Mouse (Mus musculus): ENCODE data around the gene Sema5b. TPM values are rescaled to one million over a fixed set of nuclear protein-coding genes. Genes with fewer than 3 reads are reported as not detected.
A peak's percentile ranks its signal among the peaks of the same experiment; 100 is the strongest.

Sema5b gene
- polyA plus RNA-seq, 1 experiment from 2014 or later, result 5.0 TPM

- peaks cover 18% of the 10 kb centered on the region for H3K4me1 ChIP-seq
- no peak overlapping the region for H3K4me2 ChIP-seq
- H3K4me3 ChIP-seq, result no peak overlapping the region
- no peak for ATAC-seq (ENCODE audit: insufficient number of reproducible peaks, insufficient read depth, low FRiP score, low TSS enrichment, low read depth)
- H3K9ac ChIP-seq, result no peak overlapping the region
- H3K36me3 ChIP-seq, result no peaks in the 10 kb centered on the region
- H3K27ac ChIP-seq, result no peak overlapping the region
- WGBS, result 88% methylated on average over 4 of the region's 4 CpGs
- H3K9me3 ChIP-seq, result no peaks in the 10 kb centered on the region
- no peaks in the 10 kb centered on the region for H3K27me3 ChIP-seq
These were observed 76.8 kb downstream of the Sema5b start for GRCm38 (mm10) chr16:35617732-35618131.

- peaks cover 8% of the 10 kb centered on the region; the same call in 1 of the 2 replicates for H3K27me3 ChIP-seq
- no peak for ATAC-seq (ENCODE audit: insufficient number of reproducible peaks, insufficient read depth, low FRiP score, low TSS enrichment, low read depth)
- no peaks in the 10 kb centered on the region for H3K36me3 ChIP-seq
- H3K9me3 ChIP-seq, result no peaks in the 10 kb centered on the region
- no peak overlapping the region for H3K4me3 ChIP-seq
- H3K27ac ChIP-seq, result no peak overlapping the region
- 76% methylated on average over 2 of the region's 2 CpGs for WGBS
- H3K9ac ChIP-seq, result no peak overlapping the region
- H3K4me2 ChIP-seq, result no peak overlapping the region
- H3K4me1 ChIP-seq, result peaks cover 23% of the 10 kb centered on the region
These were observed 82.1 kb downstream of the Sema5b start for GRCm38 (mm10) chr16:35623026-35623425.

DNA sequence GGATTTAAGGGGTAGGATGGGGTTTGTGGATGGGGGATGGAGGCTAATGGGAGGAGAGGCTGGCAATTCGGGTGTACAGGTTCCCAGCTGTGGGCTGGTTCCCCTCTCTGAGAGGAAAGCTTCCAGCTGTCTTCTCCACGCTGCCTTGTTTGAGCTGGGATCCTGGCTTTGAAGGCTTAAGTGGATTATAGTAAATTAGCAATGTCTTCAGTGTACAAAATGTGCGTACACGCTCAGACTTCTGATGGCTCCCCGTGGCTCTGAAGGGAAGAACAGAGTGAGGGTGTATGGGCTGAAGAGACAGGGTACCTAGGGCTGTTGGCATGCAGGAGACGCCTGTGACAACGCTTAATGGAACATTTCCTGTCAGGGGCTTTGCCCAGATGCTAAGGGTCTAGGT, 83.0 kb downstream of the Sema5b start:
- Histone ChIP-seq H3K9me3 (no peaks in the 10 kb centered on the region), H3K4me2 (no peak overlapping the region), H3K4me1 (peaks cover 23% of the 10 kb centered on the region), H3K27me3 (peaks cover 13% of the 10 kb centered on the region; the same call in 1 of the 2 replicates), H3K9ac (no peak overlapping the region), H3K36me3 (no peaks in the 10 kb centered on the region), H3K27ac (no peak overlapping the region), H3K4me3 (no peak overlapping the region)
- no peak for ATAC-seq (ENCODE audit: insufficient number of reproducible peaks, insufficient read depth, low FRiP score, low TSS enrichment, low read depth)
- WGBS, result 43% methylated on average over 7 of the region's 7 CpGs

- Histone ChIP-seq H3K4me1 (peaks cover 23% of the 10 kb centered on the region), H3K27me3 (peaks cover 13% of the 10 kb centered on the region; the same call in 1 of the 2 replicates), H3K9ac (no peak overlapping the region), H3K4me3 (no peak overlapping the region), H3K36me3 (no peaks in the 10 kb centered on the region), H3K9me3 (no peaks in the 10 kb centered on the region), H3K4me2 (no peak overlapping the region), H3K27ac (no peak overlapping the region)
- WGBS, result 58% methylated on average over 6 of the region's 6 CpGs
- ATAC-seq (ENCODE audit: insufficient number of reproducible peaks, insufficient read depth, low FRiP score, low TSS enrichment, low read depth), result no peak
These were observed 83.9 kb downstream of the Sema5b start for GRCm38 (mm10) chr16:35624877-35625276.

DNA sequence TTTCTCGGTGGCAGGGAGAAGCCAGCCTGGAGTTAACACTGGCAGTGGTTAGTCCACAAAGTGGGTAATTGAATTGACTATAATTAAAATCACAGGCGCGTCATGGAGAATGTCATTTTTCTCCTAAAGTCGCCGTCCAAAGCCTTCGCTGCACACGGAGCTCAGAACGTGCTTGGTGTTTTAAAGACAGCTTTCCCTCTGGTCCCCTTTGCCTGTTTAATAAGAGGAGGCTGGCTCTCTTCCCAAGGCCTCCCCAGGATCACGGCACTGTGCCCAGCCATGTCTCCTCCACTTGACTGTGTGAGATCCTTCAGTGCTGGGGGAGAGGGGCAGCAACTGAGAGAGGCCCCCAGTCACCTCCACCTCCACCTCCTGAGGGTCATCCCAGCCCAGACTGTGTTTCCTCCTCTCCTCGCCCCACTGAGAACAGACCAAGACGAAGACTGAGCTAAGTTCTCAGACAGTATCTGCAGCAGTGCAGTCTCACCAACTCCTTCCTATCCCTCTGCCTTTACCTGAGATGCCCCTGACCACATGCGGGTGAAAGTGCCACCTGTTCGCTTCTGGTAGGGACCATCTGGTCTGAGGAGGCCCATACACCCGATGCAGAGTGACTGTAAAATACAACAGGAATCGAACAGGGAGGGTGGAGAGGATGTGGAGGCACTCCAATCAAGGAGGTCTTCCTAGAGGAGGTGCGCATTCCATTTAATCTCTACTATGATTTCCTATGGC, 84.5 kb downstream of the Sema5b start:
- Histone ChIP-seq H3K27me3 (peaks cover 13% of the 10 kb centered on the region; the same call in 1 of the 2 replicates), H3K4me1 (peaks cover 27% of the 10 kb centered on the region), H3K36me3 (no peaks in the 10 kb centered on the region), H3K27ac (no peak overlapping the region), H3K4me2 (no peak overlapping the region), H3K9me3 (no peaks in the 10 kb centered on the region), H3K9ac (no peak overlapping the region), H3K4me3 (no peak overlapping the region)
- 60% methylated on average over 16 of the region's 16 CpGs for WGBS
- no peak for ATAC-seq (ENCODE audit: insufficient number of reproducible peaks, insufficient read depth, low FRiP score, low TSS enrichment, low read depth)

GRCm38 (mm10) chr16:35627992-35628607, 87.2 kb downstream of the Sema5b start:
- Histone ChIP-seq H3K9ac (no peak overlapping the region), H3K4me1 (peaks cover 35% of the 10 kb centered on the region), H3K9me3 (no peaks in the 10 kb centered on the region), H3K4me3 (no peak overlapping the region), H3K4me2 (no peak overlapping the region), H3K27ac (no peak overlapping the region), H3K36me3 (no peaks in the 10 kb centered on the region), H3K27me3 (peaks cover 13% of the 10 kb centered on the region; the same call in 1 of the 2 replicates)
- WGBS, result 40% methylated on average over 10 of the region's 10 CpGs
- no peak for ATAC-seq (ENCODE audit: insufficient number of reproducible peaks, insufficient read depth, low FRiP score, low TSS enrichment, low read depth)

DNA sequence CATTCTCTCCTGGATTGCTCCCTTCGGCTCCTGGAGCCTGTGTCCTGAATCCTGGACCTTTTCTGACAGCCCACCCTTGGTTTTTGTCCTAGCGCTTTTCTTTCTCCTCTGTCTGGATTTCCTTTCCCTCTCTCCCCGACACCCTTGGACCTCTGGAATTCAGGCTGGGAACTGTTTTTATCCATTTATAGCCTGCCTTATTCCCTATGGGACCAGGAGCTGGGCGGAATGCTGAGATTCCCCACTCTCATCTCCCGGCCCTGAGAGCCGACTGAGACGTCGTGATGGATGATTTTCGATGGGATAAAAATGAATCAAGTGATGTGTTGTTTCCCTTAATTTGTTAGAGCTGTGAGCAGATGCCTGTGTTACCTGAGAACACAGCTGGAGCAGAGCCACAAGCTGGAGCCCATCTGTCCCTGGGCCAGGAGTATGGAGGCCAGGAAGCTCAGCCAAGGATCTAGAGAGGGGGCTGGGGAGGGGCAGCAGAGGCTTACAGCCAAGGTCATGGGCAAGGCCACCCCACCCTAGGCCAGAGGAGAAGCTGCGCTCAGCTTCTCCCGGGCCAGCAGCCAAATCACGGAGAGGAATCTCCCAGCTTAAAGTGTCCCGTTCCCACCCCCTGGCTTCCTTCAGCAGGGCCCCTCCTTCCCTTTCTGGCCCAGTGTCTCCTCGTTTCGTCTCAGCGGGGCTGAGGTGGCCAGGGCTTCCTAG, 89.7 kb downstream of the Sema5b start:
- Histone ChIP-seq H3K4me3 (no peak overlapping the region), H3K9ac (no peak overlapping the region), H3K27ac (0 out of 2 replicates have a peak overlapping the region, but pooled peaks have one; percentile 39), H3K4me2 (peak overlapping the region; percentile 27; the same call in 1 of the 2 replicates), H3K36me3 (no peaks in the 10 kb centered on the region), H3K9me3 (no peaks in the 10 kb centered on the region), H3K4me1 (peaks cover 15% of the 10 kb centered on the region), H3K27me3 (peaks cover 13% of the 10 kb centered on the region; the same call in 1 of the 2 replicates)
- WGBS, result 40% methylated on average over 16 of the region's 16 CpGs
- no peak for ATAC-seq (ENCODE audit: insufficient number of reproducible peaks, insufficient read depth, low FRiP score, low TSS enrichment, low read depth)

GRCm38 (mm10) chr16:35633058-35633457, 92.1 kb downstream of the Sema5b start:
- H3K9me3 ChIP-seq, result no peaks in the 10 kb centered on the region
- H3K4me2 ChIP-seq, result no peak overlapping the region
- no peak overlapping the region for H3K4me3 ChIP-seq
- H3K36me3 ChIP-seq, result no peaks in the 10 kb centered on the region
- H3K27ac ChIP-seq, result no peak overlapping the region
- no peak for ATAC-seq (ENCODE audit: insufficient number of reproducible peaks, insufficient read depth, low FRiP score, low TSS enrichment, low read depth)
- no peak overlapping the region for H3K9ac ChIP-seq
- H3K27me3 ChIP-seq, result peaks cover 4% of the 10 kb centered on the region; the same call in 1 of the 2 replicates
- WGBS, result 58% methylated on average over 2 of the region's 2 CpGs
- H3K4me1 ChIP-seq, result peaks cover 12% of the 10 kb centered on the region

DNA sequence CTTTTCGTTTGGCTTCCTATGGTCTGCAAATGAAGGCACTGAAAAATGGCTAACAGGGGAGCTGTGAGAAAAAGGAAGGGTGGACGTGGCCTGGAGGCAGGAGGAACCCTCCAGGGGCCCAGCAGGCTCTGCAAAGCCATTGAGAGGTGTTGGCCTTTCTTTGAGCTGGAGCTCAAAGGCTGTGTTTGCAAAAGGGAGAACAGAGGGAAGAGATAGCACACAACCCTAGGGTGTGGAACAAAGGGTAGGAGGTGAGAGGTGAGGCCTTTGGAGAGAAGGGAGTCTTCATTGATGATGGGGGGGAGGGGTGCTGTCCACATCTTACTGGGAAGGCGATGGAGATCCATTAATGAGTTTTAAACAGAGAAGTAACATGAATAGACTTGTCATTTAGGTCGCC, 94.0 kb downstream of the Sema5b start:
- WGBS, result 64% methylated on average over 4 of the region's 4 CpGs
- Histone ChIP-seq H3K4me3 (no peak overlapping the region), H3K9me3 (no peaks in the 10 kb centered on the region), H3K4me1 (peaks cover 12% of the 10 kb centered on the region), H3K4me2 (no peak overlapping the region), H3K36me3 (no peaks in the 10 kb centered on the region), H3K27me3 (no peaks in the 10 kb centered on the region), H3K27ac (no peak overlapping the region), H3K9ac (no peak overlapping the region)
- no peak for ATAC-seq (ENCODE audit: insufficient number of reproducible peaks, insufficient read depth, low FRiP score, low TSS enrichment, low read depth)

DNA sequence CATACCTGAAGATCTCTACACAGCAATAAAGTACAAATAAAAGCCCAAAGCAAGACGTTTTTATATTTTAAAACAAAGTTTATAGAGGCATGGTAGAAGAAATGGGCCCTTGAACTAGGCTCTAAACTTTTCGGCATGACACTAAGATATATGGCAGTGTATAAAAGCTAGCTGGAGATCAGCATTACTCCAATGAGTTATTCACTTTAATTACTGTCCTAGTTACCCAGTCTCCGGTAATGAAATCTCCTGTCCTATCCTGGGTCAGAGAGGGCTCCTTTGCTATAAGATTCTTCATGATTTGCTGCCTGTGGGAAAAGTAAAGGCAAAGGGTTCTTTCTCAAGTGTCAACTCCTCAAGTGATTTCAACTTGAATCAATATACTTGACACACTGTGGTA, 98.6 kb downstream of the Sema5b start:
- Histone ChIP-seq H3K4me3 (no peak overlapping the region), H3K36me3 (no peaks in the 10 kb centered on the region), H3K4me2 (no peak overlapping the region), H3K27me3 (no peaks in the 10 kb centered on the region), H3K9ac (no peak overlapping the region), H3K27ac (no peak overlapping the region), H3K4me1 (no peaks in the 10 kb centered on the region), H3K9me3 (no peaks in the 10 kb centered on the region)
- WGBS, result 78% methylated on average over 3 of the region's 3 CpGs
- no peak for ATAC-seq (ENCODE audit: insufficient number of reproducible peaks, insufficient read depth, low FRiP score, low TSS enrichment, low read depth)

GRCm38 (mm10) chr16:35648862-35649261, 107.9 kb downstream of the Sema5b start:
- Histone ChIP-seq H3K27ac (no peak overlapping the region), H3K4me1 (no peaks in the 10 kb centered on the region), H3K4me2 (no peak overlapping the region), H3K9ac (no peak overlapping the region), H3K9me3 (no peaks in the 10 kb centered on the region), H3K27me3 (no peaks in the 10 kb centered on the region), H3K4me3 (no peak overlapping the region), H3K36me3 (no peaks in the 10 kb centered on the region)
- 76% methylated on average over 4 of the region's 4 CpGs for WGBS
- ATAC-seq (ENCODE audit: insufficient number of reproducible peaks, insufficient read depth, low FRiP score, low TSS enrichment, low read depth), result no peak
